Mouse (Mus musculus): Measurements from ENCODE around the gene Tenm3. TPM values are rescaled to one million over a fixed set of nuclear protein-coding genes. Genes with fewer than 3 reads are reported as not detected.

Tenm3 gene
- polyA plus RNA-seq, 1 experiment from 2014 or later = 48.6 TPM

- Histone ChIP-seq H3K27me3 (replicated peaks; ENCODE audit: control insufficient read depth, insufficient read depth, low read length) (no peaks in the 10 kb centered on the region), H3K4me3 (ENCODE audit: low read depth, low read length) (no peak overlapping the region), H3K4me1 (ENCODE audit: control insufficient read depth, insufficient read depth, low read length) (0 out of 2 replicates have a peak, but pooled peaks cover 4% of the 10 kb centered on the region), H3K9ac (ENCODE audit: low read depth, low read length) (no peak overlapping the region), H3K4me2 (ENCODE audit: low read depth, low read length) (no peak overlapping the region), H3K9me3 (ENCODE audit: control insufficient read depth, low read length) (no peaks in the 10 kb centered on the region), H3K36me3 (ENCODE audit: control insufficient read depth, insufficient read depth, low read length) (no peaks in the 10 kb centered on the region), H3K27ac (replicated peaks; ENCODE audit: low read depth, low read length) (no peak overlapping the region)
- WGBS = 69% methylated on average over 4 of the region's 4 CpGs
- ATAC-seq (ENCODE audit: low read depth) = no peak
- DNase-seq (ENCODE audit: low spot score) = no peak
Observed at GRCm38 (mm10) chr8:48635815-48636214, 207.9 kb downstream of the Tenm3 start.

- Histone ChIP-seq H3K4me1 (ENCODE audit: control insufficient read depth, insufficient read depth, low read length) (0 out of 2 replicates have a peak, but pooled peaks cover 4% of the 10 kb centered on the region), H3K27me3 (replicated peaks; ENCODE audit: control insufficient read depth, insufficient read depth, low read length) (no peaks in the 10 kb centered on the region), H3K4me3 (ENCODE audit: low read depth, low read length) (no peak overlapping the region), H3K36me3 (ENCODE audit: control insufficient read depth, insufficient read depth, low read length) (no peaks in the 10 kb centered on the region), H3K27ac (replicated peaks; ENCODE audit: low read depth, low read length) (no peak overlapping the region), H3K9me3 (ENCODE audit: control insufficient read depth, low read length) (no peaks in the 10 kb centered on the region), H3K9ac (ENCODE audit: low read depth, low read length) (no peak overlapping the region), H3K4me2 (ENCODE audit: low read depth, low read length) (no peak overlapping the region)
- ATAC-seq (ENCODE audit: low read depth) = peak; percentile 57
- DNase-seq (ENCODE audit: low spot score) = peak; percentile 83
- 19% methylated on average over 8 of the region's 8 CpGs for WGBS
Observed at GRCm38 (mm10) chr8:48633426-48633825, 210.3 kb downstream of the Tenm3 start.

- 66% methylated on average over 11 of the region's 11 CpGs for WGBS
- Histone ChIP-seq H3K27ac (replicated peaks; ENCODE audit: low read depth, low read length) (no peak overlapping the region), H3K9me3 (ENCODE audit: control insufficient read depth, low read length) (no peaks in the 10 kb centered on the region), H3K4me2 (ENCODE audit: low read depth, low read length) (no peak overlapping the region), H3K36me3 (ENCODE audit: control insufficient read depth, insufficient read depth, low read length) (no peaks in the 10 kb centered on the region), H3K27me3 (replicated peaks; ENCODE audit: control insufficient read depth, insufficient read depth, low read length) (no peaks in the 10 kb centered on the region), H3K4me3 (ENCODE audit: low read depth, low read length) (no peak overlapping the region), H3K4me1 (ENCODE audit: control insufficient read depth, insufficient read depth, low read length) (no peaks in the 10 kb centered on the region), H3K9ac (ENCODE audit: low read depth, low read length) (no peak overlapping the region)
- ATAC-seq (ENCODE audit: low read depth) (no peak), DNase-seq (ENCODE audit: low spot score) (no peak)
Observed at GRCm38 (mm10) chr8:48622517-48623153, 221.1 kb downstream of the Tenm3 start.

- Histone ChIP-seq H3K36me3 (ENCODE audit: control insufficient read depth, insufficient read depth, low read length) (no peaks in the 10 kb centered on the region), H3K9ac (ENCODE audit: low read depth, low read length) (no peak overlapping the region), H3K27ac (replicated peaks; ENCODE audit: low read depth, low read length) (peak overlapping the region; percentile 24; the same call in 1 of the 2 replicates), H3K4me1 (ENCODE audit: control insufficient read depth, insufficient read depth, low read length) (peaks cover 41% of the 10 kb centered on the region), H3K4me3 (ENCODE audit: low read depth, low read length) (no peak overlapping the region), H3K9me3 (ENCODE audit: control insufficient read depth, low read length) (no peaks in the 10 kb centered on the region), H3K4me2 (ENCODE audit: low read depth, low read length) (peak overlapping the region; percentile 14), H3K27me3 (replicated peaks; ENCODE audit: control insufficient read depth, insufficient read depth, low read length) (no peaks in the 10 kb centered on the region)
- ATAC-seq (ENCODE audit: low read depth) (peak; percentile 73), DNase-seq (ENCODE audit: low spot score) (peak; percentile 91)
- 17% methylated on average over 8 of the region's 8 CpGs for WGBS
Observed at GRCm38 (mm10) chr8:48615088-48615487, 228.7 kb downstream of the Tenm3 start.

GRCm38 (mm10) chr8:48611934-48612512, 231.7 kb downstream of the Tenm3 start:
- Histone ChIP-seq H3K4me1 (ENCODE audit: control insufficient read depth, insufficient read depth, low read length) (peaks cover 41% of the 10 kb centered on the region), H3K27ac (replicated peaks; ENCODE audit: low read depth, low read length) (no peak overlapping the region), H3K27me3 (replicated peaks; ENCODE audit: control insufficient read depth, insufficient read depth, low read length) (no peaks in the 10 kb centered on the region), H3K9ac (ENCODE audit: low read depth, low read length) (no peak overlapping the region), H3K9me3 (ENCODE audit: control insufficient read depth, low read length) (no peaks in the 10 kb centered on the region), H3K36me3 (ENCODE audit: control insufficient read depth, insufficient read depth, low read length) (no peaks in the 10 kb centered on the region), H3K4me2 (ENCODE audit: low read depth, low read length) (no peak overlapping the region), H3K4me3 (ENCODE audit: low read depth, low read length) (no peak overlapping the region)
- ATAC-seq (ENCODE audit: low read depth) (no peak), DNase-seq (ENCODE audit: low spot score) (peak; percentile 45)
- WGBS = 53% methylated on average over 10 of the region's 10 CpGs

- DNase-seq (ENCODE audit: low spot score) = no peak
- Histone ChIP-seq H3K4me1 (ENCODE audit: control insufficient read depth, insufficient read depth, low read length) (peaks cover 41% of the 10 kb centered on the region), H3K27me3 (replicated peaks; ENCODE audit: control insufficient read depth, insufficient read depth, low read length) (no peaks in the 10 kb centered on the region), H3K9me3 (ENCODE audit: control insufficient read depth, low read length) (no peaks in the 10 kb centered on the region), H3K4me2 (ENCODE audit: low read depth, low read length) (no peak overlapping the region), H3K4me3 (ENCODE audit: low read depth, low read length) (no peak overlapping the region), H3K9ac (ENCODE audit: low read depth, low read length) (no peak overlapping the region), H3K27ac (replicated peaks; ENCODE audit: low read depth, low read length) (no peak overlapping the region), H3K36me3 (ENCODE audit: control insufficient read depth, insufficient read depth, low read length) (no peaks in the 10 kb centered on the region)
- WGBS = 30% methylated on average over 12 of the region's 12 CpGs
- ATAC-seq (ENCODE audit: low read depth) = no peak
Observed at GRCm38 (mm10) chr8:48611126-48611525, 232.6 kb downstream of the Tenm3 start.

- H3K27me3 ChIP-seq (replicated peaks; ENCODE audit: control insufficient read depth, insufficient read depth, low read length) = no peaks in the 10 kb centered on the region
- no peak overlapping the region for H3K4me3 ChIP-seq (ENCODE audit: low read depth, low read length)
- no peaks in the 10 kb centered on the region for H3K36me3 ChIP-seq (ENCODE audit: control insufficient read depth, insufficient read depth, low read length)
- H3K9me3 ChIP-seq (ENCODE audit: control insufficient read depth, low read length) = no peaks in the 10 kb centered on the region
- no peak overlapping the region for H3K27ac ChIP-seq (replicated peaks; ENCODE audit: low read depth, low read length)
- 62% methylated on average over 6 of the region's 6 CpGs for WGBS
- DNase-seq (ENCODE audit: low spot score) (no peak), ATAC-seq (ENCODE audit: low read depth) (no peak)
- H3K4me1 ChIP-seq (ENCODE audit: control insufficient read depth, insufficient read depth, low read length) = peaks cover 36% of the 10 kb centered on the region
- no peak overlapping the region for H3K9ac ChIP-seq (ENCODE audit: low read depth, low read length)
- H3K4me2 ChIP-seq (ENCODE audit: low read depth, low read length) = no peak overlapping the region
Observed at GRCm38 (mm10) chr8:48610316-48610715, 233.4 kb downstream of the Tenm3 start.

GRCm38 (mm10) chr8:48609684-48610083, 234.1 kb downstream of the Tenm3 start:
- ATAC-seq (ENCODE audit: low read depth) (no peak), DNase-seq (ENCODE audit: low spot score) (no peak)
- Histone ChIP-seq H3K4me3 (ENCODE audit: low read depth, low read length) (no peak overlapping the region), H3K9ac (ENCODE audit: low read depth, low read length) (no peak overlapping the region), H3K27me3 (replicated peaks; ENCODE audit: control insufficient read depth, insufficient read depth, low read length) (no peaks in the 10 kb centered on the region), H3K4me2 (ENCODE audit: low read depth, low read length) (no peak overlapping the region), H3K9me3 (ENCODE audit: control insufficient read depth, low read length) (no peaks in the 10 kb centered on the region), H3K4me1 (ENCODE audit: control insufficient read depth, insufficient read depth, low read length) (peaks cover 31% of the 10 kb centered on the region), H3K27ac (replicated peaks; ENCODE audit: low read depth, low read length) (no peak overlapping the region), H3K36me3 (ENCODE audit: control insufficient read depth, insufficient read depth, low read length) (no peaks in the 10 kb centered on the region)
- WGBS = 83% methylated on average over 4 of the region's 4 CpGs
